Mouse (Mus musculus): ENCODE data around the gene Phldb3. TPM values are rescaled to one million over a fixed set of nuclear protein-coding genes. Genes with fewer than 3 reads are reported as not detected.

The Phldb3 gene
- polyA plus RNA-seq, 1 experiment, result 2.8 TPM

GRCm38 (mm10) chr7:24646486-24646885 is 35.9 kb downstream of the Phldb3 start:
- H3K27me3 ChIP-seq (replicated peaks; ENCODE audit: control insufficient read depth, insufficient read depth, low read length), result no peaks in the 10 kb centered on the region
- H3K4me1 ChIP-seq (ENCODE audit: control insufficient read depth, insufficient read depth, low read length), result no peaks in the 10 kb centered on the region
- no peak for DNase-seq
- WGBS, result 69% methylated on average over 7 of the region's 7 CpGs
- TF ChIP-seq POLR2A (IDR thresholded peaks at IDR 0.05; ENCODE audit: low read depth, low read length), result no peak
- no peak overlapping the region for H3K4me3 ChIP-seq (ENCODE audit: insufficient read depth, low read depth, low read length)
- no peaks in the 10 kb centered on the region for H3K36me3 ChIP-seq (ENCODE audit: control insufficient read depth, insufficient read depth, low read length)
- H3K27ac ChIP-seq (ENCODE audit: insufficient read depth, low read depth, low read length), result no peak overlapping the region

- TF ChIP-seq CTCF (conservative IDR thresholded peaks at IDR 0.05; ENCODE audit: insufficient read depth, insufficient read length, low read depth, low read length) (peak; percentile 92), POLR2A (IDR thresholded peaks at IDR 0.05; ENCODE audit: low read depth, low read length) (no peak)
- no peak overlapping the region for H3K27ac ChIP-seq (ENCODE audit: insufficient read depth, low read depth, low read length)
- H3K4me3 ChIP-seq (ENCODE audit: insufficient read depth, low read depth, low read length), result no peak overlapping the region
- 16% methylated on average over 7 of the region's 7 CpGs for whole genome bisulfite sequencing
- H3K27me3 ChIP-seq (replicated peaks; ENCODE audit: control insufficient read depth, insufficient read depth, low read length), result no peaks in the 10 kb centered on the region
- H3K4me1 ChIP-seq (ENCODE audit: control insufficient read depth, insufficient read depth, low read length), result no peaks in the 10 kb centered on the region; the same call in 1 of the 2 replicates
- no peaks in the 10 kb centered on the region for H3K36me3 ChIP-seq (ENCODE audit: control insufficient read depth, insufficient read depth, low read length)
- peak; percentile 78 for DNase-seq
Measured at GRCm38 (mm10) chr7:24653681-24654080, 43.1 kb downstream of the Phldb3 start.

GRCm38 (mm10) chr7:24659737-24660357 is 49.3 kb downstream of the Phldb3 start:
- no peaks in the 10 kb centered on the region for H3K4me1 ChIP-seq (ENCODE audit: control insufficient read depth, insufficient read depth, low read length)
- no peak for DNase-seq
- no peaks in the 10 kb centered on the region for H3K27me3 ChIP-seq (replicated peaks; ENCODE audit: control insufficient read depth, insufficient read depth, low read length)
- H3K27ac ChIP-seq (ENCODE audit: insufficient read depth, low read depth, low read length), result no peak overlapping the region
- TF ChIP-seq POLR2A (IDR thresholded peaks at IDR 0.05; ENCODE audit: low read depth, low read length) (no peak), CTCF (conservative IDR thresholded peaks at IDR 0.05; ENCODE audit: insufficient read depth, insufficient read length, low read depth, low read length) (no peak)
- no peak overlapping the region for H3K4me3 ChIP-seq (ENCODE audit: insufficient read depth, low read depth, low read length)
- H3K36me3 ChIP-seq (ENCODE audit: control insufficient read depth, insufficient read depth, low read length), result no peaks in the 10 kb centered on the region
- WGBS, result 46% methylated on average over 12 of the region's 12 CpGs

- WGBS, result 54% methylated on average over 17 of the region's 17 CpGs
- H3K36me3 ChIP-seq (ENCODE audit: control insufficient read depth, insufficient read depth, low read length), result no peaks in the 10 kb centered on the region
- no peak overlapping the region for H3K27ac ChIP-seq (ENCODE audit: insufficient read depth, low read depth, low read length)
- no peaks in the 10 kb centered on the region for H3K27me3 ChIP-seq (replicated peaks; ENCODE audit: control insufficient read depth, insufficient read depth, low read length)
- no peak overlapping the region for H3K4me3 ChIP-seq (ENCODE audit: insufficient read depth, low read depth, low read length)
- TF ChIP-seq POLR2A (IDR thresholded peaks at IDR 0.05; ENCODE audit: low read depth, low read length) (no peak), CTCF (conservative IDR thresholded peaks at IDR 0.05; ENCODE audit: insufficient read depth, insufficient read length, low read depth, low read length) (no peak)
- H3K4me1 ChIP-seq (ENCODE audit: control insufficient read depth, insufficient read depth, low read length), result no peaks in the 10 kb centered on the region
- no peak for DNase-seq
Measured at GRCm38 (mm10) chr7:24661118-24661904, 50.7 kb downstream of the Phldb3 start.

- TF ChIP-seq POLR2A (IDR thresholded peaks at IDR 0.05; ENCODE audit: low read depth, low read length) (no peak), CTCF (conservative IDR thresholded peaks at IDR 0.05; ENCODE audit: insufficient read depth, insufficient read length, low read depth, low read length) (peak; percentile 89)
- H3K36me3 ChIP-seq (ENCODE audit: control insufficient read depth, insufficient read depth, low read length), result no peaks in the 10 kb centered on the region
- 9% methylated on average over 8 of the region's 8 CpGs for whole genome bisulfite sequencing
Measured at GRCm38 (mm10) chr7:24662575-24662974, 52.0 kb downstream of the Phldb3 start.

GRCm38 (mm10) chr7:24664301-24664700 is 53.7 kb downstream of the Phldb3 start:
- Histone ChIP-seq H3K4me1 (ENCODE audit: control insufficient read depth, insufficient read depth, low read length) (no peaks in the 10 kb centered on the region), H3K4me3 (ENCODE audit: insufficient read depth, low read depth, low read length) (no peak overlapping the region), H3K36me3 (ENCODE audit: control insufficient read depth, insufficient read depth, low read length) (no peaks in the 10 kb centered on the region), H3K27ac (ENCODE audit: insufficient read depth, low read depth, low read length) (no peak overlapping the region), H3K27me3 (replicated peaks; ENCODE audit: control insufficient read depth, insufficient read depth, low read length) (no peaks in the 10 kb centered on the region)
- no peak for DNase-seq
- TF ChIP-seq POLR2A (IDR thresholded peaks at IDR 0.05; ENCODE audit: low read depth, low read length) (no peak), CTCF (conservative IDR thresholded peaks at IDR 0.05; ENCODE audit: insufficient read depth, insufficient read length, low read depth, low read length) (no peak)
- 47% methylated on average over 8 of the region's 8 CpGs for WGBS

More at GRCm38 (mm10) chr7:24662575-24662974, 52.0 kb downstream of the Phldb3 start:
- Histone ChIP-seq H3K4me1 (ENCODE audit: control insufficient read depth, insufficient read depth, low read length) (no peaks in the 10 kb centered on the region), H3K4me3 (ENCODE audit: insufficient read depth, low read depth, low read length) (no peak overlapping the region), H3K27me3 (replicated peaks; ENCODE audit: control insufficient read depth, insufficient read depth, low read length) (no peaks in the 10 kb centered on the region), H3K27ac (ENCODE audit: insufficient read depth, low read depth, low read length) (no peak overlapping the region)
- peak; percentile 54 for DNase-seq

- no peaks in the 10 kb centered on the region for H3K27me3 ChIP-seq (replicated peaks; ENCODE audit: control insufficient read depth, insufficient read depth, low read length)
- TF ChIP-seq POLR2A (IDR thresholded peaks at IDR 0.05; ENCODE audit: low read depth, low read length), result no peak
- no peak for TF ChIP-seq CTCF (conservative IDR thresholded peaks at IDR 0.05; ENCODE audit: insufficient read depth, insufficient read length, low read depth, low read length)
- WGBS, result 79% methylated on average over 9 of the region's 9 CpGs
- H3K4me1 ChIP-seq (ENCODE audit: control insufficient read depth, insufficient read depth, low read length), result no peaks in the 10 kb centered on the region
- H3K4me3 ChIP-seq (ENCODE audit: insufficient read depth, low read depth, low read length), result no peak overlapping the region
- DNase-seq, result no peak
- H3K27ac ChIP-seq (ENCODE audit: insufficient read depth, low read depth, low read length), result no peak overlapping the region
- no peaks in the 10 kb centered on the region for H3K36me3 ChIP-seq (ENCODE audit: control insufficient read depth, insufficient read depth, low read length)
Measured at GRCm38 (mm10) chr7:24664959-24665358, 54.4 kb downstream of the Phldb3 start.
